Mouse (Mus musculus) megakaryocyte, embryonic 14.5 days (primary cell): ENCODE results near the gene Kif26b.

Experiments
- FLI1 ChIP-seq: IDR thresholded peaks from 2 replicates; pipeline ENCODE4 v1.6.1; 2012; ENCODE audit warnings: low read length, inconsistent platforms, mixed read lengths
- GATA1 ChIP-seq: IDR thresholded peaks from 3 replicates; pipeline ENCODE4 v1.6.1; 2012; ENCODE audit warnings: mixed read lengths, low read length, inconsistent platforms, borderline replicate concordance

GRCm38 (mm10) chr1:178850569-178850968 lies 321.6 kb downstream of the Kif26b start:
- TF ChIP-seq GATA1 = no peak
- TF ChIP-seq FLI1 = no peak
